Mouse (Mus musculus): ENCODE measurements around the gene Hes3. TPM values are rescaled to one million over a fixed set of nuclear protein-coding genes. Genes with fewer than 3 reads are reported as not detected.

Gene Hes3
- total RNA-seq, 1 experiment from 2014 or later: not detected

GRCm38 (mm10) chr4:152312186-152312585 lies 20.7 kb upstream of the Hes3 start:
- ATAC-seq (ENCODE audit: extremely low read depth, insufficient number of reproducible peaks, low FRiP score, poor library complexity, severe bottlenecking): no peak

- ATAC-seq (ENCODE audit: extremely low read depth, insufficient number of reproducible peaks, low FRiP score, poor library complexity, severe bottlenecking): no peak
These were observed 16.1 kb upstream of the Hes3 start for GRCm38 (mm10) chr4:152307542-152307941.

- no peak for ATAC-seq (ENCODE audit: extremely low read depth, insufficient number of reproducible peaks, low FRiP score, poor library complexity, severe bottlenecking)
These were observed 14.5 kb upstream of the Hes3 start for GRCm38 (mm10) chr4:152305991-152306390.

- ATAC-seq (ENCODE audit: extremely low read depth, insufficient number of reproducible peaks, low FRiP score, poor library complexity, severe bottlenecking): no peak
These were observed 13.2 kb upstream of the Hes3 start for GRCm38 (mm10) chr4:152304685-152305084.

- no peak for ATAC-seq (ENCODE audit: extremely low read depth, insufficient number of reproducible peaks, low FRiP score, poor library complexity, severe bottlenecking)
These were observed 11.7 kb upstream of the Hes3 start for GRCm38 (mm10) chr4:152303172-152303571.

- no peak for ATAC-seq (ENCODE audit: extremely low read depth, insufficient number of reproducible peaks, low FRiP score, poor library complexity, severe bottlenecking)
These were observed 10.6 kb upstream of the Hes3 start for GRCm38 (mm10) chr4:152302012-152302411.

- no peak for ATAC-seq (ENCODE audit: extremely low read depth, insufficient number of reproducible peaks, low FRiP score, poor library complexity, severe bottlenecking)
These were observed 8.9 kb upstream of the Hes3 start for GRCm38 (mm10) chr4:152300375-152300774.

- ATAC-seq (ENCODE audit: extremely low read depth, insufficient number of reproducible peaks, low FRiP score, poor library complexity, severe bottlenecking): no peak
These were observed 7.4 kb upstream of the Hes3 start for GRCm38 (mm10) chr4:152298836-152299235.

GRCm38 (mm10) chr4:152296874-152297861 lies 5.7 kb upstream of the Hes3 start, which contains the start of gene Icmt:
Gene Icmt (plus strand): TSS chr4:152297227.
- ATAC-seq (ENCODE audit: extremely low read depth, insufficient number of reproducible peaks, low FRiP score, poor library complexity, severe bottlenecking): peak; percentile 88

- no peak for ATAC-seq (ENCODE audit: extremely low read depth, insufficient number of reproducible peaks, low FRiP score, poor library complexity, severe bottlenecking)
These were observed 4.9 kb upstream of the Hes3 start for GRCm38 (mm10) chr4:152296371-152296770.

GRCm38 (mm10) chr4:152295916-152296315 lies 4.5 kb upstream of the Hes3 start:
- no peak for ATAC-seq (ENCODE audit: extremely low read depth, insufficient number of reproducible peaks, low FRiP score, poor library complexity, severe bottlenecking)

GRCm38 (mm10) chr4:152294188-152294929 lies 2.9 kb upstream of the Hes3 start:
- no peak for ATAC-seq (ENCODE audit: extremely low read depth, insufficient number of reproducible peaks, low FRiP score, poor library complexity, severe bottlenecking)

- ATAC-seq (ENCODE audit: extremely low read depth, insufficient number of reproducible peaks, low FRiP score, poor library complexity, severe bottlenecking): no peak
These were observed 772 bp upstream of the Hes3 start for GRCm38 (mm10) chr4:152292102-152292765.

GRCm38 (mm10) chr4:152290991-152291390 lies 471 bp downstream of the Hes3 start:
- no peak for ATAC-seq (ENCODE audit: extremely low read depth, insufficient number of reproducible peaks, low FRiP score, poor library complexity, severe bottlenecking)

GRCm38 (mm10) chr4:152290385-152290784 lies 1.1 kb downstream of the Hes3 start:
- ATAC-seq (ENCODE audit: extremely low read depth, insufficient number of reproducible peaks, low FRiP score, poor library complexity, severe bottlenecking): no peak

- ATAC-seq (ENCODE audit: extremely low read depth, insufficient number of reproducible peaks, low FRiP score, poor library complexity, severe bottlenecking): no peak
These were observed 3.0 kb downstream of the Hes3 start for GRCm38 (mm10) chr4:152288398-152288945.

GRCm38 (mm10) chr4:152287317-152288120 lies 3.9 kb downstream of the Hes3 start:
- ATAC-seq (ENCODE audit: extremely low read depth, insufficient number of reproducible peaks, low FRiP score, poor library complexity, severe bottlenecking): no peak

GRCm38 (mm10) chr4:152286887-152287286 lies 4.6 kb downstream of the Hes3 start:
- ATAC-seq (ENCODE audit: extremely low read depth, insufficient number of reproducible peaks, low FRiP score, poor library complexity, severe bottlenecking): no peak
